Mouse (Mus musculus): ENCODE results near the gene Olfr1155.

The Olfr1155 gene

GRCm38 (mm10) chr2:87945037-87945436, at the start of gene Olfr1155:
Olfr1155 (minus strand) TSS chr2:87945137.
- no peak for DNase-seq (ENCODE audit: low read depth in 2 of 2, low spot score in 2 of 2)

GRCm38 (mm10) chr2:87989813-87990212, 44.9 kb upstream of the Olfr1155 start, which contains the start of gene Olfr1158:
Olfr1158 (plus strand) TSS chr2:87990113.
- DNase-seq (ENCODE audit: low read depth in 2 of 2, low spot score in 2 of 2), result no peak

- DNase-seq (ENCODE audit: low read depth in 2 of 2, low spot score in 2 of 2), result no peak
These were observed 29.6 kb upstream of the Olfr1155 start, which contains the start of gene Olfr74 for GRCm38 (mm10) chr2:87974563-87974962. Olfr74 (minus strand) TSS chr2:87974663.

- DNase-seq (ENCODE audit: low read depth in 2 of 2, low spot score in 2 of 2), result no peak
These were observed 23.3 kb upstream of the Olfr1155 start, which contains the start of gene Olfr1157 for GRCm38 (mm10) chr2:87968199-87968598. Olfr1157 (minus strand) TSS chr2:87968299.

GRCm38 (mm10) chr2:87953000-87953399, 8.1 kb upstream of the Olfr1155 start, which contains the start of gene Olfr1156:
Olfr1156 (minus strand) TSS chr2:87953100.
- DNase-seq (ENCODE audit: low read depth in 2 of 2, low spot score in 2 of 2), result no peak

- no peak for DNase-seq (ENCODE audit: low read depth in 2 of 2, low spot score in 2 of 2)
These were observed 39.9 kb downstream of the Olfr1155 start, which contains the start of gene Olfr1154 for GRCm38 (mm10) chr2:87905066-87905465. Olfr1154 (minus strand) TSS chr2:87905166.

GRCm38 (mm10) chr2:87894662-87895061, 50.3 kb downstream of the Olfr1155 start, which contains the start of gene Olfr1153:
Olfr1153 (plus strand) TSS chr2:87894962.
- no peak for DNase-seq (ENCODE audit: low read depth in 2 of 2, low spot score in 2 of 2)

Data from CD8-positive naive resting alpha-beta T cell, adult 2 months (primary cell).